Mouse (Mus musculus) hindbrain, embryonic 10.5 days (tissue): ENCODE measurements at regions not wholly inside any gene's neighbourhood (a gene's known extent, or its start where the extent isn't known, plus 50 kb on each side); places are given as distances from the start of the nearest gene placed in this dataset.

Experiments
- DNase-seq: peaks from one replicate; pipeline ENCODE4 v3.0.0-alpha.2; 2017; ENCODE audit warnings: low spot score
- H3K27ac ChIP-seq: fragments of 300-500 bp; sonication (generic); 2 replicates; pipeline ENCODE4 v1.5.1; 2016; ENCODE audit warnings: mild to moderate bottlenecking, moderate library complexity
- H3K27me3 ChIP-seq: fragments of 300-500 bp; sonication (generic); 2 replicates; pipeline ENCODE4 v1.6.1; 2016; ENCODE audit warnings: mild to moderate bottlenecking; ENCODE audit not compliant: poor library complexity, insufficient read depth, severe bottlenecking
- H3K36me3 ChIP-seq: fragments of 300-500 bp; sonication (generic); 2 replicates; pipeline ENCODE4 v1.6.1; 2016; ENCODE audit warnings: mild to moderate bottlenecking, moderate library complexity
- H3K4me1 ChIP-seq: fragments of 300-500 bp; sonication (generic); replicated peaks from 2 replicates; pipeline ENCODE4 v1.6.1; 2016; ENCODE audit warnings: mild to moderate bottlenecking
- H3K4me3 ChIP-seq: fragments of 300-500 bp; sonication (generic); 2 replicates; pipeline ENCODE4 v1.5.1; 2016; ENCODE audit warnings: mild to moderate bottlenecking, moderate library complexity
- H3K9me3 ChIP-seq: fragments of 300-500 bp; sonication (generic); 2 replicates; pipeline ENCODE4 v1.6.1; 2016; ENCODE audit warnings: mild to moderate bottlenecking, moderate library complexity
- WGBS: fragments of 180-500 bp; shearing (Covaris S2); methylation state at CpG from one replicate; pipeline ENCODE4 v1.1.7; 2016; 5-methylcytosine and 5-hydroxymethylcytosine counted together

DNA sequence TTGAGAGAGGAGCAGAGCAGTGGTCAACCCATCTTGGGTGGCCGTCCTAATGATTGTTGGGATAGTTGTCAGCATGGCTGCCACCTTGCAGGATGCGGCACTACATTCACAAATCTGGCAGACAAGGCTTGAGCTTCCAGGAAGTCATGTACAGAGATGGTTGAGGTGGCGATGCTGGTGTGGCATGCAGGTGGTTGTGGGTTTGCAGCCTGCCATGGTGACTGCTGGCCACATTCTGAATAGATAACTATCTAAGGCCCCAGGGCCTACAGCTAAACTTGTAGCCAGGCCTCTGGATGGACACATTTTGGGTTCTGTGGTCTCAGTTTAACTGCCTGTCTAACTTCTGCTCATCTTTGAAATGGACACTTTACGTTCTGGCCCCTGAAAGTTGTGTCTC lies 265.8 kb upstream of the Id2 start:
- 90% methylated on average over 4 of the region's 4 CpGs for WGBS
- no peak for DNase-seq
- Histone ChIP-seq H3K4me3 (no peak overlapping the region), H3K4me1 (peaks cover 6% of the 10 kb centered on the region; the same call in 1 of the 2 replicates), H3K27me3 (no peaks in the 10 kb centered on the region), H3K27ac (no peak overlapping the region), H3K36me3 (no peaks in the 10 kb centered on the region), H3K9me3 (no peaks in the 10 kb centered on the region)

DNA sequence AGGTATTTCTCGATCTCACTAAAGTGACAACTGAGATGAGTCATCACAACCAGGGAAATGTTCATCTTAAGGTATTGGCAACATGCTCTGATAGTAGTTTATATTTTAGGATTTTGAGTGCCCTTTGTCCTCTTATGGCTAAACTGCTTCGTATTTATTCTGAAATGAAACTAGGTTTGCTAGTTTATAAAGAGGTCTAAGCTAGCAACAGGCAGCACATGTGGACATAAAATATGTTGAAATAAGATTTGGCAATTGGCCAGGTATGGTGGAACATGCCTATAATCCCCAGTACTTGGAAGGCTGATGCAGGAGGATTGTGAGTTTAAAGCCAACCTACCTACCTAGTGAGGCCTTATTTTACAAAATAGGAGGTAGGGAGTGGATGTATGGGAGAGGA lies 263.8 kb upstream of the Id2 start:
- H3K9me3 ChIP-seq = no peaks in the 10 kb centered on the region
- H3K27ac ChIP-seq = no peak overlapping the region
- no peaks in the 10 kb centered on the region for H3K27me3 ChIP-seq
- H3K36me3 ChIP-seq = no peaks in the 10 kb centered on the region
- H3K4me1 ChIP-seq = peaks cover 1% of the 10 kb centered on the region; the same call in 1 of the 2 replicates
- no peak for DNase-seq
- WGBS = 93% methylated on average over 2 of the region's 2 CpGs
- no peak overlapping the region for H3K4me3 ChIP-seq

DNA sequence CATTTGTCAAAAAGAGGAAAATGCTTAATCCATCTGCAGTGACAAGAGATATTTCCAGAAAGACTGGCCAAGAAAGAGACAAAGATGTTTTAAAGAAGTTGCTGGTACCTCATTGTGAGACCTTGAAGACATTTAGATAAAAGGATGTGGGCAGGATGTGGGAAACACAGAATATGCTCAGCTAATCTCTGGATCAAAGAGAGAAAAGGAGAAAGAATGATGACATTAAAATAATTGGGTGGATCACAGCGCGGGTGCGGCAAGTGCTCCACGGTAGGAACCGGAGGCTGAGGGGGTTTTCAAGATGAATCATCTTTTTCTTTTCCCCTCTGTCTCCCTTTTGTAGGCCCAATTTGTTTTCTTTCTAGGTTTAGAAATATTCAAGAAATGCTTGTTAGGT lies 263.0 kb upstream of the Id2 start:
- WGBS = 96% methylated on average over 5 of the region's 5 CpGs
- Histone ChIP-seq H3K36me3 (no peaks in the 10 kb centered on the region), H3K4me3 (no peak overlapping the region), H3K4me1 (no peaks in the 10 kb centered on the region), H3K9me3 (no peaks in the 10 kb centered on the region), H3K27me3 (no peaks in the 10 kb centered on the region), H3K27ac (no peak overlapping the region)
- DNase-seq = no peak

DNA sequence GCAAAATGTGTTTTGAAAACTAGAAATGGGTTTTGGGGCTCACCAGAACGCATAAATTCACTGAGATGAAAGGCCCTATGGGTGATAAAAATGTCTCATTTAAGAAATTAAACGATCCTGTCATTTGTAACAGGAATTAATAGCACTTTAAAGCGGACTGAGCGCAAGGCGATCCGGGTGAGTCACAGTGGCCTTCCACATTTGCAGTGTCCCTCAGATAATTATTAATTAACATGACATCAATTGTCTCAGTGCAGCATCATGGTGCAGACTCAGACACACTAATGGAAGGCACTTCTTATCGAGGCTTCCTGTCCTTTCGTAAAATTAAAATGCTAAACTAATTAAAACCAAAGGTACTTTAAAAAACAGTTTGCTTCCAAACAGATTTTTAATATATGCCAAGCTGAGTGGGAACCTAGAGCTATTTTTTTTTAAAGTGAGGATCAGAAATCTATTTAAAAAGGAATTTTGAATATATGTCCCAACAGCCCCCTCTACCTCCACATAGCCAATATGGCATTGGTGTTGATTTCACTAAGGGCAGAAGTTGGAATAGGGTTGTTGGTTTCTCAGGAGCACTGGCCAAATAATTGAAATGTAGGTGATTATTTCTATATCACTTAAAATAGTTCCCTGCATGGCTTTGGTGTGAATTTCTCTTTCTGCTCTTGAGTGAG lies 262.0 kb upstream of the Id2 start:
- WGBS = 92% methylated on average over 8 of the region's 8 CpGs

DNA sequence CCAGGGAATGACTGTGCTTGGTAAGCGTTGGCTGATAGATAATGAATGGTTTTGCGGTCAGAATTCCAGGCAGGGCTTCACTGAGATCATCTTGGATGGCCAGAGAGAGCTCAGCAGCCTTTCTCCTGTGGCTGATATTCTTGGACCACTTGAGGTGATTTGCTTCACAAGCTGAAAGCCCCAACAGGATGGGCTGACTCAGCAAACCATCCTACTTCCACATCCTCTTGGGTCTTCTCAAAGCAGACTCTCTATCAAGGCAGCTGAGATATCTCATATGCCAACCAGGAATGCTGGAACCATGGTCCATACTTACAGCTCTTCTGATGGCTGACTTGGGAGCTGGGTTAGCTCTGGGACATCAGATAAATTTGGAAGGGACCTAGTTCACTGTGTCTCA lies 259.8 kb upstream of the Id2 start:
- Histone ChIP-seq H3K36me3 (no peaks in the 10 kb centered on the region), H3K27ac (no peak overlapping the region), H3K9me3 (no peaks in the 10 kb centered on the region), H3K4me1 (0 out of 2 replicates have a peak, but pooled peaks cover 3% of the 10 kb centered on the region), H3K27me3 (no peaks in the 10 kb centered on the region), H3K4me3 (no peak overlapping the region)
- 86% methylated on average over 2 of the region's 2 CpGs for WGBS
- DNase-seq = no peak

More for the DNA sequence above, 262.0 kb upstream of the Id2 start:
- DNase-seq = no peak
- Histone ChIP-seq H3K9me3 (no peaks in the 10 kb centered on the region), H3K27me3 (no peaks in the 10 kb centered on the region), H3K4me1 (no peaks in the 10 kb centered on the region), H3K36me3 (no peaks in the 10 kb centered on the region), H3K4me3 (no peak overlapping the region), H3K27ac (no peak overlapping the region)

DNA sequence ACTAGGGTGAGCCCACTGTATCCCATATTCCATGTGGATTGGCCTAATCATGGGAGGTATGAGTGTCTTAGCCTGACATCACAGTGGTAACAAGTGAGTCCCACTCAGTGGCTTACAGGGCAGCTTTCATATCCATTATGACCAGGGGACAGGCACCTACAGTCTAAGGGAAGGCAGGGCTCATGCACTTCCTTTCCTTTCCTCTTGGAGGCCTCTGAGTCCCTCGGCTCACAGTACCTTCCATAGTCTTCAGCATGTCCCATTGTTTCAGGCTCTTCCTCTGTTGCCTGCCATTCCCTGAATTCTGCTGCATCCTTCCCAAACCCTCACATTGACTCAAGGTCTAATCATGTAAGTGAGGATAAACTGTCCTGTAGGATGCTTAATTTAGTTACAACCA lies 258.3 kb upstream of the Id2 start:
- no peaks in the 10 kb centered on the region for H3K36me3 ChIP-seq
- 87% methylated on average over 1 of the region's 1 CpGs for WGBS

DNA sequence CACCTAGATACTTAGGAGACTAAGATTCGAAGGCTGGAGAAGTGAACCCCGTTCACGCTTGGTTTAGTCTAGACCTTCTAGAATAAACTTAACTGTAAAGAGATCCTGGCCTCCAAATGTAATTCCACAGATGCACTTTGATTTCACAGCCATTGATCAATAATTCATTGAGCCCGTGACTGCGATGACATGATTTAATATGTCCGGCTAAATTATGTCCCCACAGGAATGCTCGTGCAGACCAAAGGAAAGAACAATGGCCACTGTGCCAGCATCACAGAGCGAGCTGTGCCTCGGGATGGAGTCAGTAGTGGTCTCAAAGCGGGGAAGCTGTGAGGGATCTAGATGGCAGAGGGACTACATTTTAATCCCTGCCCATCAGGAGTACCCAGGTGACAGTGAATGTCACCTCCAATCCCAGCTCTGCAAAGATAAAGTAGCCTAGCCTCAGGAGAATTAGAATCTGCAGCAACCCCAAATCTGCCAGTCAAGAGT lies 256.5 kb upstream of the Id2 start:
- no peak overlapping the region for H3K4me3 ChIP-seq
- H3K9me3 ChIP-seq = no peaks in the 10 kb centered on the region
- H3K36me3 ChIP-seq = no peaks in the 10 kb centered on the region
- DNase-seq = no peak
- H3K27me3 ChIP-seq = no peaks in the 10 kb centered on the region
- peak overlapping the region; percentile 16; the same call in 1 of the 2 replicates for H3K27ac ChIP-seq
- H3K4me1 ChIP-seq = 0 out of 2 replicates have a peak, but pooled peaks cover 3% of the 10 kb centered on the region
- 82% methylated on average over 10 of the region's 10 CpGs for WGBS

More for the DNA sequence above, 258.3 kb upstream of the Id2 start:
- H3K4me1 ChIP-seq = 0 out of 2 replicates have a peak, but pooled peaks cover 3% of the 10 kb centered on the region
- no peaks in the 10 kb centered on the region for H3K27me3 ChIP-seq
- DNase-seq = no peak
- H3K4me3 ChIP-seq = no peak overlapping the region
- H3K27ac ChIP-seq = no peak overlapping the region
- H3K9me3 ChIP-seq = no peaks in the 10 kb centered on the region

DNA sequence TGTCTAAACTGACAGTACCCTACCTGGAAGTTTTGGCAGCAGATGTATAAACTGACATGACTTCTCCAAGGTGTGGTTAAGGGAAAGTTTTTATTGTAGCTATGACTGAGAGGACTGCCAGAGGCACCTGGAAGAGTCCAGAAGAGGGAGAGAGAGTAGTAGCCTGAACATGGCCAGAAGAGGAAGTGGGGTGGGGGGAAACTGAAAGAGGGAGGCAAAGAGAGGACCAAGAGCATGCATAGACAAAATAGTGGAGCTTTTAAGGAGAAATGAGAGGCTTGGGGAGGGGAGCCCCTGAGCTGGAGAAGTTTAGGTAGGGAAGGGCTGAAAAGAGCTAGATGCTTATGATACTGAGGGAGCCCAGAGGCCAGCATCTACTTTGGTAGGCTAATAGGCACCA lies 255.2 kb upstream of the Id2 start:
- H3K36me3 ChIP-seq = no peaks in the 10 kb centered on the region
- DNase-seq = no peak
- H3K27me3 ChIP-seq = no peaks in the 10 kb centered on the region
- H3K9me3 ChIP-seq = no peaks in the 10 kb centered on the region
- H3K4me3 ChIP-seq = no peak overlapping the region
- 0 out of 2 replicates have a peak, but pooled peaks cover 3% of the 10 kb centered on the region for H3K4me1 ChIP-seq
- no peak overlapping the region for H3K27ac ChIP-seq

DNA sequence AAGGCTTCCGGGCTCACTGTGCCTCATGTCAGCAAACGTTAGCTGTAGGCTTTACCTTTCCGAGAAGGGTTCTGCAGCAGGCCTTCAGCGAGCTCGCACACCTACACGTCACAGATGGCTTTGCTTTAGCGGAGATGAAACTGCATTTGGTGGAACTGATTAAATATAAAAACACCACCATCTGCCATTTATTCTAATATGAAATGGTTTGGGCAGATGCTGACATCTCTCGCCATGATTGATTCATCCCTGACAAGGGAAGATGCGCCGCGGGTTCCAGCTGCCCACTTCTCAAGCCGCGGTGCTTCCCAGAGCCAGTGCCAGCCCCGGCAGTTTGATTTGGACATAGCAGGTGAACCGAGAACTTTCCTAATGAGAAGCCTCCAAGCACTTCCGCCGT lies 247.4 kb upstream of the Id2 start:
- Histone ChIP-seq H3K4me3 (no peak overlapping the region), H3K27me3 (no peaks in the 10 kb centered on the region), H3K4me1 (no peaks in the 10 kb centered on the region), H3K27ac (no peak overlapping the region), H3K9me3 (no peaks in the 10 kb centered on the region), H3K36me3 (no peaks in the 10 kb centered on the region)
- DNase-seq = no peak
- 85% methylated on average over 17 of the region's 17 CpGs for WGBS

DNA sequence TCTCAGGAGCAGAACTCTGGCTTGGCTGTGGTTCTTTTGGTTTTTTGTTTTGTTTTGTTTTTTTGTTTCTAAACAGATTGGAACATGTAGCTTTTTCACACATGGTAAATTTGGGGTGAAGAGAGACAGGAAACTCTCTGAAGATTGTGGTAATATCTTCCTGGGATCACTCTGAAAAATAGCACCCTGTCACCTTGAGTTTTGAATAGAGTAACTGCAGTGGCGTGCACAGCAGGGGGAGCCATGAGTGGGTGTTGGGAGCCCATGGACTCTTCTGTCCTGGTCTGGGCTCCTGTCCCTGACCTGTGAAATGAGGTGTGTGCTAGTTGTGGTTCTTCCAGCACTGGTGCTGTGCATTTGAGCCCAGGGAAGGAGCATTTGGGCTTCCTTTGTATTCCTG lies 241.8 kb upstream of the Id2 start:
- Histone ChIP-seq H3K36me3 (no peaks in the 10 kb centered on the region), H3K4me1 (0 out of 2 replicates have a peak, but pooled peaks cover 7% of the 10 kb centered on the region), H3K4me3 (no peak overlapping the region), H3K9me3 (no peaks in the 10 kb centered on the region), H3K27me3 (no peaks in the 10 kb centered on the region), H3K27ac (peak overlapping the region; percentile 25; the same call in 1 of the 2 replicates)
- 86% methylated on average over 1 of the region's 1 CpGs for WGBS
- DNase-seq = no peak

DNA sequence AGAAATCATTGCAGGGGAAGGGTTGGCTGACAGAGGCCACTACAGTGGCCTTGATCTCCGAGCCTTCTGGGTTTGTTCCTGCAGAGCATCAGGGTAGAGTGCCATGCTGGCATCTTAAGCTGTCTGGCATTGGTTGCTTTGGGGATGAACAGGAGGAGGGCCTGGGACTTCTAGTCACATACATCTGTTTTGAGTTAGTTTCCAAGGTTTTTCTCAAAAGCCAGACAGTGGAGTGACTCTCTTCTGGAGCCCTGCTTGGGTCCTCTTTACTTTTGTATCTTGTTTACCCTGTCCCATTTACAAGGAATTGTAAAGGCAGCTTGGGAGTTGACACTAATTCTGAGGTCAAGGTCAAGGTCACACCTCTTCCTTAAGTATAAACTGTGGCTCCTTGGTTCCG lies 239.0 kb upstream of the Id2 start:
- Histone ChIP-seq H3K27ac (no peak overlapping the region), H3K4me3 (no peak overlapping the region), H3K4me1 (peaks cover 16% of the 10 kb centered on the region; the same call in 1 of the 2 replicates), H3K27me3 (no peaks in the 10 kb centered on the region), H3K9me3 (no peaks in the 10 kb centered on the region), H3K36me3 (no peaks in the 10 kb centered on the region)
- WGBS = 69% methylated on average over 2 of the region's 2 CpGs
- DNase-seq = no peak

DNA sequence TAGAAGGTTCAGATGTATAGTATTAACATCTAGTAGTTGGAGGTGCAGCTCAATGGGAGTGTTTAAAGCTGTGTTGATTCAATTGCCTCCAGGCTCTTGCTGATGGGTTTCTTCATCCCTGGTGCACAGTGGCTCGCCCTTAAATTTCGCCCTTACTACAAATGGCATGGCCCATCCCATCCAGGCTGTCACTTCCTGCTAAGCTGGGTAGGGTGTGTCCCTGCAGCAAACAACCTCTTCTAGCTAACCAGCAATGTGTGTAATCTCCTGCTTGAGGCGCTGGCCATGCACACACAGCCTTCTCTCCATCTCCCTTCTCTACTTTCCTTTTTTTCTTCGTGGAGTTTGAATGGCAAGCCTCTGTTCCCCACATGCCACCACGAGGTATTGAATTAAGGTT lies 238.1 kb upstream of the Id2 start:
- no peaks in the 10 kb centered on the region for H3K9me3 ChIP-seq
- H3K27me3 ChIP-seq = no peaks in the 10 kb centered on the region
- no peak for DNase-seq
- H3K27ac ChIP-seq = no peak overlapping the region
- WGBS = 81% methylated on average over 5 of the region's 5 CpGs
- no peak overlapping the region for H3K4me3 ChIP-seq
- no peaks in the 10 kb centered on the region for H3K36me3 ChIP-seq
- peaks cover 16% of the 10 kb centered on the region; the same call in 1 of the 2 replicates for H3K4me1 ChIP-seq

DNA sequence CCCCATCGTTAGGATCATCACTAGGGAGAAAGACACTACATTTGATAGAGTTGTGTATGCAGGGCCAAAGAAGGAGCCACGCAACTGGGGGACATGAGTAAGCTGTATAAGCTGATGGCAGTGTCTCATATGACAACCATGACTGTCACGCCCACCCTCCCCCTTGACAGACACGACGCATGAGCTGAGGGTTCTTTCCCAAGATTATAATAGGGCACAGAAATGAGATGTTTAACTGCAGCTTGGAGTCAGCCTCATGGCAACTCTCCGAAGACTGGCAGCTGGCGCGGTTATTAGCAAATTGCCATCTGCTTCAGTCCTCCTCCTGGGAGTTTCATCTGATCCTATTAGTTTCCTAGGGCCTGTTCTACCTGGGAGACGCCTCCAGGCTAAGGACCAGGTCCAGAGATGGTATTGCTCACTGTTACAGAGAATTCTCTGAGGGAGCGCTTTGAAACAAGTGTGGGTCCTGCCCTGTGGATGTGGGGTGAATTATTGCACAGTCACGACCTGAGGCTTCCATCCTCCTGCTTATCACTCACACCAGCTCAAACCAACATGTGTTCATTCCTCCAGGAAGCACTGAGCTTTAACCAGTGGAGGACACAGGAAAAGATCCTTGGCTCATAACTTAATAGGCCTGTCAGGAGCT lies 235.6 kb upstream of the Id2 start:
- H3K4me1 ChIP-seq = peaks cover 19% of the 10 kb centered on the region; the same call in 1 of the 2 replicates
- no peaks in the 10 kb centered on the region for H3K9me3 ChIP-seq
- H3K27me3 ChIP-seq = no peaks in the 10 kb centered on the region
- 0 out of 2 replicates have a peak overlapping the region, but pooled peaks have one; percentile 5 for H3K27ac ChIP-seq
- no peaks in the 10 kb centered on the region for H3K36me3 ChIP-seq
- no peak for DNase-seq
- 85% methylated on average over 11 of the region's 11 CpGs for WGBS
- H3K4me3 ChIP-seq = no peak overlapping the region
